Mouse (Mus musculus): ENCODE results near the gene Cdc34b. TPM values are rescaled to one million over a fixed set of nuclear protein-coding genes. Genes with fewer than 3 reads are reported as not detected.
A peak's percentile ranks its signal among the peaks of the same experiment; 100 is the strongest.

The Cdc34b gene
- polyA plus RNA-seq, 1 experiment from 2014 or later, result not detected

DNA sequence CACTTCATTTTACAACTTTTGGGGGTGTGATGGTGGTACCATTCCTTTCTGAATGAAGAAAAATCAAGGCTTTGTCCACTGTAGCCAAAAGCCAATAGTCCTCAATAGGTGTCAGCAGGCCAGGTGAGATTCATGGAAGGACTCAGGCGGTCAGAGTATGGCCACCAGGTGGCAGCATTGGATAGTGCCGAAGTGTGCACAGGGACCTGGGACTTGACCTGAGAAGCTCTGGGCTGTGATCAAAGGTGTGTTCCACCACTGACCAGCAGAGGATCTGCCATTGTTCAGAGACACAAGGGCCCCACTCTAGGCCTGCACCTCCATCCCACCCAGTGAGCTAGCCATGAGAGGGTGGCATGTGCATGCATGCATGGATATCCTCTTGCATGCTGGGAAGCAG, 43.7 kb downstream of the Cdc34b start:
- no peak overlapping the region for H3K9ac ChIP-seq
- H3K9me3 ChIP-seq (replicated peaks), result no peaks in the 10 kb centered on the region
- WGBS, result 6% methylated on average over 2 of the region's 2 CpGs
- H3K4me3 ChIP-seq (replicated peaks), result no peak overlapping the region
- peak; percentile 29; the same call in 1 of the 2 replicates for ATAC-seq (ENCODE audit: insufficient number of reproducible peaks, low FRiP score, low TSS enrichment, low read depth)
- no peaks in the 10 kb centered on the region for H3K4me1 ChIP-seq
- no peaks in the 10 kb centered on the region for H3K36me3 ChIP-seq
- no peak overlapping the region for H3K4me2 ChIP-seq (replicated peaks)
- H3K27me3 ChIP-seq, result no peaks in the 10 kb centered on the region
- no peak overlapping the region for H3K27ac ChIP-seq (replicated peaks)

DNA sequence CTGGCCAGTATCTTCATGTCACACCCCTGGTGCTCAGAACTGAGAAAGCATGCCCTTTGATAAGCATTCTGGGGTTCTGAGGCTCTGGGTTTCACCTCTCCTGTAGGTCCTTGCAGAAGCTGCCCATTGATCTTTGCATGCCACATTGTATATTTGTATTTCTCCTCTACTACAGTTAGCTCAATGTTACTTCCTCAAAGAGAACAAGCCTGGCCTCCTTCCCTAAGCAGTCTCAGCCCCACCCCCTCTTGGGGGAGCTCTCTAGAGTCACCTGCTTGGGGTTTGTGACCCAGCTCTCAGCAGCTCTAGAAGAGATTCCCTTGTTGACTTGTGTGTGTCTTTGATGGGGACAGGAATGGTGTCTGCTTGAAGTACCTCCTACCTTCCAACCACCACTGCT, 50.1 kb downstream of the Cdc34b start:
- Histone ChIP-seq H3K4me1 (no peaks in the 10 kb centered on the region), H3K27ac (replicated peaks) (no peak overlapping the region), H3K9ac (no peak overlapping the region), H3K4me3 (replicated peaks) (no peak overlapping the region), H3K27me3 (no peaks in the 10 kb centered on the region), H3K4me2 (replicated peaks) (no peak overlapping the region), H3K9me3 (replicated peaks) (no peaks in the 10 kb centered on the region), H3K36me3 (no peaks in the 10 kb centered on the region)
- no peak for ATAC-seq (ENCODE audit: insufficient number of reproducible peaks, low FRiP score, low TSS enrichment, low read depth)

Other genes with a start within 250 kb of the Cdc34b start
- gene Epn3, start 241.8 kb upstream of the Cdc34b start, polyA plus RNA-seq (2015; fragmentation: Nextera tagmentation; extraction: Ambion mirVana), result 11.7 and 11.8 TPM in 2 replicates
- 4.0 and 5.8 TPM in 2 replicates for gene Mycbpap, start 220.0 kb upstream of the Cdc34b start, polyA plus RNA-seq (2015; fragmentation: Nextera tagmentation; extraction: Ambion mirVana)
- gene Rsad1, start 192.5 kb upstream of the Cdc34b start, polyA plus RNA-seq (2015; fragmentation: Nextera tagmentation; extraction: Ambion mirVana), result 4.3 and 5.4 TPM in 2 replicates
- 7.5 and 12.0 TPM in 2 replicates for gene Chad, start 176.7 kb upstream of the Cdc34b start, polyA plus RNA-seq (2015; fragmentation: Nextera tagmentation; extraction: Ambion mirVana)
- 5.9 and 6.1 TPM in 2 replicates for gene Acsf2, start 139.9 kb upstream of the Cdc34b start, polyA plus RNA-seq (2015; fragmentation: Nextera tagmentation; extraction: Ambion mirVana)
- gene Lrrc59, start 112.0 kb upstream of the Cdc34b start, polyA plus RNA-seq (2015; fragmentation: Nextera tagmentation; extraction: Ambion mirVana), result 209 and 216 TPM in 2 replicates
- 138 and 141 TPM in 2 replicates for gene Mrpl27, start 88.0 kb upstream of the Cdc34b start, polyA plus RNA-seq (2015; fragmentation: Nextera tagmentation; extraction: Ambion mirVana)
- 12.9 and 15.8 TPM in 2 replicates for gene Eme1, start 87.8 kb upstream of the Cdc34b start, polyA plus RNA-seq (2015; fragmentation: Nextera tagmentation; extraction: Ambion mirVana)
- 26.3 and 27.3 TPM in 2 replicates for gene Xylt2, start 64.3 kb upstream of the Cdc34b start, polyA plus RNA-seq (2015; fragmentation: Nextera tagmentation; extraction: Ambion mirVana)
- gene Gm11541, start 37.3 kb upstream of the Cdc34b start, polyA plus RNA-seq (2015; fragmentation: Nextera tagmentation; extraction: Ambion mirVana), result 0.45 and 0.79 TPM in 2 replicates
- gene Tmem92, start 40.9 kb downstream of the Cdc34b start, polyA plus RNA-seq (2015; fragmentation: Nextera tagmentation; extraction: Ambion mirVana), result not detected in 2 replicates
- 4,177 and 4,242 TPM in 2 replicates for gene Col1a1, start 194.4 kb downstream of the Cdc34b start, polyA plus RNA-seq (2015; fragmentation: Nextera tagmentation; extraction: Ambion mirVana)
- gene Hils1, start 225.8 kb downstream of the Cdc34b start, polyA plus RNA-seq (2015; fragmentation: Nextera tagmentation; extraction: Ambion mirVana), result 0.25 TPM in 1 of 2 replicates, not detected in the other
- gene Sgca, start 234.5 kb downstream of the Cdc34b start, polyA plus RNA-seq (2015; fragmentation: Nextera tagmentation; extraction: Ambion mirVana), result 11.7 and 14.6 TPM in 2 replicates
- gene Ppp1r9b, start 249.3 kb downstream of the Cdc34b start, polyA plus RNA-seq (2015; fragmentation: Nextera tagmentation; extraction: Ambion mirVana), result 11.0 and 12.8 TPM in 2 replicates